Mouse (Mus musculus) forebrain, embryonic 11.5 days (tissue): ENCODE measurements at regions not wholly inside any gene's neighbourhood (a gene's known extent, or its start where the extent isn't known, plus 50 kb on each side); places are given as distances from the start of the nearest gene placed in this dataset.
A peak's percentile ranks its signal among the peaks of the same experiment; 100 is the strongest.

ENCODE experiments used
- ATAC-seq: fragments of 200-750 bp; cut with Nextera tagmentation; replicated peaks from 2 replicates; pipeline ENCODE4 v1.8.0; 2017; ENCODE audit warnings: moderate TSS enrichment; ENCODE audit not compliant: low FRiP score
- DNase-seq: peaks from one replicate; pipeline ENCODE4 v3.0.0-alpha.2; 2017; ENCODE audit warnings: low spot score
- H3K27ac ChIP-seq: fragments of 300-500 bp; sonication (generic); 2 replicates; pipeline ENCODE4 v1.5.1; 2014; ENCODE audit warnings: low read depth, low read length
- H3K27me3 ChIP-seq: fragments of 300-500 bp; sonication (generic); 2 replicates; pipeline ENCODE4 v1.6.1; 2014; ENCODE audit warnings: mild to moderate bottlenecking, low read length, mixed read lengths; ENCODE audit not compliant: control insufficient read depth, insufficient read depth
- H3K36me3 ChIP-seq: fragments of 300-500 bp; sonication (generic); 2 replicates; pipeline ENCODE4 v1.6.1; 2014; ENCODE audit warnings: mild to moderate bottlenecking, low read length, moderate library complexity, mixed read lengths; ENCODE audit not compliant: control insufficient read depth, insufficient read depth
- H3K4me1 ChIP-seq: fragments of 300-500 bp; sonication (generic); replicated peaks from 2 replicates; pipeline ENCODE4 v1.6.1; 2014; ENCODE audit warnings: low read length, mixed read lengths; ENCODE audit not compliant: control insufficient read depth, insufficient read depth
- H3K4me2 ChIP-seq: fragments of 300-500 bp; sonication (generic); 2 replicates; pipeline ENCODE4 v1.6.1; 2014; ENCODE audit warnings: low read depth, mild to moderate bottlenecking, low read length, moderate library complexity, mixed read lengths; ENCODE audit not compliant: severe bottlenecking
- H3K4me3 ChIP-seq: fragments of 300-500 bp; sonication (generic); 2 replicates; pipeline ENCODE4 v1.5.1; 2014; ENCODE audit warnings: low read depth, low read length
- H3K9ac ChIP-seq: fragments of 300-500 bp; sonication (generic); 2 replicates; pipeline ENCODE4 v1.6.1; 2014; ENCODE audit warnings: low read length
- H3K9me3 ChIP-seq: fragments of 300-500 bp; sonication (generic); 2 replicates; pipeline ENCODE4 v1.6.1; 2016; ENCODE audit warnings: low read length, mixed read lengths; ENCODE audit not compliant: control insufficient read depth
- WGBS: fragments of 180-500 bp; shearing (Covaris S2); extraction: QIAGEN DNeasy Blood & Tissue Kit; methylation state at CpG from one replicate; pipeline ENCODE4 v1.1.7; 2014; 5-methylcytosine and 5-hydroxymethylcytosine counted together

DNA sequence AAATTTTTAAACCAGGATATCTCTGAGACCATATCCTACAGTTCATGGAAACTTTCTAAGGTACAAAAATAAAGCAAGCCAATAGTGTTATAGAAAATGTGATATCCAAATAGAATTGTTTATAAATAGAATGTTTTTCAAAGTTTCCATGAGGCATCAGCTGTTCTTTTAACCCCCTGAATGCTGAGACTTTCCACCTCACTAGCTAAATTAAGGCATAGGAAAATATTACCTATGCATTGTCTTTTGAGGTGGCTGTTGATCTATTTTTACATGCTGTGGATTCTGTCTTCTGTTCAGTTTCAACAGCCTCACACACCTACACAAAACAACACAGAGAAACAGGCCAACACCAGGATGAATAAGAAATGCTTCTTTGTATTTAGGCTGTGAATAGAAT, 265.6 kb downstream of the Kcnj2 start:
- Histone ChIP-seq H3K4me2 (no peak overlapping the region), H3K9ac (no peak overlapping the region), H3K4me1 (no peaks in the 10 kb centered on the region), H3K36me3 (no peaks in the 10 kb centered on the region), H3K27me3 (no peaks in the 10 kb centered on the region), H3K9me3 (no peaks in the 10 kb centered on the region), H3K4me3 (no peak overlapping the region), H3K27ac (no peak overlapping the region)
- DNase-seq: no peak
- no peak for ATAC-seq

DNA sequence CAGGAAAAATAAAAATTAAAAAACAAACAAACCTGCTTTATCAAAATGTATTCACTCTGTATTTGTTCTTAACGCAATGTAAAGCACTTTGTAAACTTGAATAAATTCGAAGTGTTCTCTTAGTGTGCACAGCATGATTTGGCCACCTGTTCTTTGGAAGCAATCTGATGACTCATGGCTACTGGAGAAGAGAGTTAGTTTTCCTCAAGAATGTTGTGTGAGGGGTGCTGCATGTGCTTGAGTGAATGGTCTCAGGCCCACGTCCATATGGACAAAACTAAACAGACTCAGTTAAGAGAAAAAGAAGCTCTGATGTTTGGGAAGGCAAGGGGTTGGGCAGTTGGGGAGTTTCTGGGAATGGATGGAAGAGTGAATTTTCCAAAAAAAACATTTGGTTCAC, 267.1 kb downstream of the Kcnj2 start:
- Histone ChIP-seq H3K4me2 (no peak overlapping the region), H3K9ac (no peak overlapping the region), H3K27ac (no peak overlapping the region), H3K4me3 (no peak overlapping the region), H3K36me3 (no peaks in the 10 kb centered on the region), H3K9me3 (no peaks in the 10 kb centered on the region), H3K27me3 (no peaks in the 10 kb centered on the region), H3K4me1 (no peaks in the 10 kb centered on the region)
- DNase-seq (no peak), ATAC-seq (no peak)
- WGBS: 77% methylated on average over 3 of the region's 3 CpGs

DNA sequence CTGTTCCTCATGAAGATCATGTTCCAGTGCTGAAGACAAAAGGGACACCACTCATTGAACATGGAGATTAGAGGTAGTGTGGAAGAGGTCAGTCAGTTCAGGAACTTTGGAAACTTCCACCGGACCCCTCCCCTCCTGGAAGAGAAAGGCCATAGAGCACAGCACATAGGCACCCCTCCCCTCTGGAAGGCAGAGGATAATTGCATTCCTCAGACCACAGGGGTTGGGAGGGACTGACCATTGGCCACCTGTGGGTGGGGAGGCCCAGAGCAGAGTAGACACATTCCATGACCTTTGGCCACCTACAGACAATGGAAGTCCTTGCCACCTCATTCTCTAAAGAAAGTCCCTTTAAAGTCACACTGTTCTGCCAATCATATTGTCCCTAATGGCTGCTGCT, 281.6 kb downstream of the Kcnj2 start:
- ATAC-seq (peak; percentile 33; the same call in 1 of the 2 replicates), DNase-seq (no peak)
- Histone ChIP-seq H3K27me3 (no peaks in the 10 kb centered on the region), H3K4me3 (no peak overlapping the region), H3K9ac (no peak overlapping the region), H3K36me3 (no peaks in the 10 kb centered on the region), H3K27ac (no peak overlapping the region), H3K9me3 (no peaks in the 10 kb centered on the region), H3K4me1 (no peaks in the 10 kb centered on the region), H3K4me2 (no peak overlapping the region)
- WGBS: 12% methylated on average over 1 of the region's 1 CpGs

DNA sequence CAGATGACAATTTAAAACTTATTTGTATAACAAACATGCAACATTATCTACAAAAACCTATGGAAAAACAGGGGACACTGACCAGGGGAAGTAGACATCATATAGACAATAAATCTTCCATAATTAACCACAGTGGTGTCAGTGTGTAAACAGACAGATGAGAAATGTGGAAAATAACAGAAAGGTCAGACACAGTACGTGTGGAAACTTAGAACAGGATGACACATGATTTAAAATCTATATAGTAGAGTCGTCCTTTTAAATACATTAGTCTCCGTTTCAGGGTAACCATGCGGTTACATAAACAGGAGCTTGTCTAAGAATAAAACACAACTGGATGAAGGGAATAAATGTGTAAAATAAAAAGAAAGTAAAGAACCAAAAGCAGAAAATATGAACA, 284.1 kb downstream of the Kcnj2 start:
- 89% methylated on average over 4 of the region's 4 CpGs for WGBS
- Histone ChIP-seq H3K27me3 (no peaks in the 10 kb centered on the region), H3K36me3 (no peaks in the 10 kb centered on the region), H3K9me3 (no peaks in the 10 kb centered on the region), H3K9ac (no peak overlapping the region), H3K4me3 (no peak overlapping the region), H3K4me1 (no peaks in the 10 kb centered on the region), H3K4me2 (no peak overlapping the region), H3K27ac (no peak overlapping the region)
- ATAC-seq (no peak), DNase-seq (no peak)

DNA sequence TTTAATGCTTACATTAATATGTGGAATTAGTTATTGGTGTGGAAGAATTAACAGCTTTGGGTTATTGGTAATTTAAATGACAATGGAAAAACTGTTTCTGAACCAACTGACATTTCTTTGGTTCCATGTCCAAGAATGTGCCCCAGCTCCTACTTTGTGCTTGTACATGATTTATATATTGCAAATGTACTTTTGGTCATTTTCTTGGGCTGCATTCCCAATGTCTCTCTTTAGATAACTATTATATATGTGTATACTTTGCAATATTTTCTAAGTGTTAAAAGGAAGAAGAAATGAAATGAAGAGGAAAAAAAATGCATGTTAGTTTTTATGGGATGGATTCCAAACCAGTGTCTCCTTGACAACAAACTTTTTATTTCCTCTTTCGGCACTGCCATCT, 297.4 kb downstream of the Kcnj2 start:
- no peak overlapping the region for H3K27ac ChIP-seq
- no peaks in the 10 kb centered on the region for H3K4me1 ChIP-seq
- DNase-seq (no peak), ATAC-seq (no peak)
- H3K36me3 ChIP-seq: no peaks in the 10 kb centered on the region
- no peak overlapping the region for H3K4me2 ChIP-seq
- no peak overlapping the region for H3K9ac ChIP-seq
- no peaks in the 10 kb centered on the region for H3K27me3 ChIP-seq
- H3K9me3 ChIP-seq: no peaks in the 10 kb centered on the region
- 92% methylated on average over 1 of the region's 1 CpGs for WGBS
- no peak overlapping the region for H3K4me3 ChIP-seq

DNA sequence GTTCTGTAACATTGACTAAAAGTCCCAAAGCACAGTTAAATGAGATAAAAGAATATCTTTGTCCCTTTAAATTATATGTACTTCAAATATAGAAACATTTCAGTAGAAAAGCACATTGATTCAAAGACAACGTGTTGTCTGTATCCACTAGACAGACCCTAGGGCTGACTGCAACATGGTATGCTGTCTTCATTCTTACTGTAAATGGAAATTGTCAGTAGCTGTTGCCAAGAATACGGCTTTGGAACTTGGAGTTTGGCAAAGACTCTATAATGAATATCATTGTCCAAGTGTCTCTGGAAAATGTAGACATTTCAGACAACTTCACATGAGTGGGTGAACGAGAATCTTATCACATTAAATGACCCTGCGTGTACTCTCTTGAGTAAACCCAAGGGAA, 311.2 kb downstream of the Kcnj2 start:
- Histone ChIP-seq H3K36me3 (no peaks in the 10 kb centered on the region), H3K4me3 (no peak overlapping the region), H3K9me3 (no peaks in the 10 kb centered on the region), H3K4me1 (no peaks in the 10 kb centered on the region), H3K27ac (no peak overlapping the region), H3K27me3 (no peaks in the 10 kb centered on the region), H3K4me2 (no peak overlapping the region), H3K9ac (no peak overlapping the region)
- 95% methylated on average over 4 of the region's 4 CpGs for WGBS
- ATAC-seq: no peak
- DNase-seq: no peak

DNA sequence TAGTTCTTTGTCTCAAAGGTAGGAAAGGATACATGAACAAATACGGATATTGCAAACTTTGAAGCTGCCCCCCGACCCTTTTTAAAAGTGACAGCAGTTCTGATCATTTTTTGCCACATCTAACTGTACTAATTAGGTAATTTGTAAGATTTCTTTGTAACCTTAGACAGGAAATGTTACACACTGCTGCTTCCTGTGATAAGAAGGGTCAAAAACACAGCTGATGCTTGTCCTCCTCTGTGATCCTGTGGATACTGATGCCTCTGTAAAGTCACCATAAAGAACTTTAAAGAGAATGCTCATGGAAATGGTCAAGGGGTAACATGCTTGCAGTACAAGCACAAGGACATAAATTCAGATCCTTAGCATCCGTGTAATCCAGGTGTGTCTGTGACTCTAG, 313.9 kb downstream of the Kcnj2 start:
- Histone ChIP-seq H3K4me2 (no peak overlapping the region), H3K9me3 (no peaks in the 10 kb centered on the region), H3K36me3 (no peaks in the 10 kb centered on the region), H3K9ac (no peak overlapping the region), H3K4me1 (no peaks in the 10 kb centered on the region), H3K27ac (no peak overlapping the region), H3K4me3 (no peak overlapping the region), H3K27me3 (no peaks in the 10 kb centered on the region)
- ATAC-seq (no peak), DNase-seq (no peak)
- WGBS: 91% methylated on average over 3 of the region's 3 CpGs

DNA sequence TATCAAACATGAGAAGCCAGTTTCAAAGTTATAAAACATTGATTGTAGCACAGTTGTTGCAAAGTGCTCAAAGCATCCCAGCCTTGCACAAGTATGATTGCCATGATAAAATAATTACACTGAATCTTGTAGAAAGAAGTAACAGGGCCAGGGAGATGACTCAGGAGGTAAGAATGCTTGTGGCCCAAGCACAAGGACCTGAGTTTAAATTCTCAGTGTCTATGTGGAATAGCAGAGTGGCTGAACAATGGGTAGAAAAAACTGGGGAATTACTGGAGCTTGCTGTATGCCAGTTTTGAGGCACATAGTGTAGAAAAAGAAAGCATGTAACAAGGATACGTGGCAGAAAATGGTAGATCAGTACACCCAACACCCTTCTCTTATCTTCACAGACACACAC, 332.7 kb downstream of the Kcnj2 start:
- no peak for DNase-seq
- 88% methylated on average over 1 of the region's 1 CpGs for WGBS
- Histone ChIP-seq H3K4me1 (no peaks in the 10 kb centered on the region), H3K9me3 (no peaks in the 10 kb centered on the region), H3K4me3 (no peak overlapping the region), H3K27ac (no peak overlapping the region), H3K36me3 (no peaks in the 10 kb centered on the region), H3K27me3 (no peaks in the 10 kb centered on the region), H3K9ac (no peak overlapping the region), H3K4me2 (no peak overlapping the region)
- no peak for ATAC-seq

DNA sequence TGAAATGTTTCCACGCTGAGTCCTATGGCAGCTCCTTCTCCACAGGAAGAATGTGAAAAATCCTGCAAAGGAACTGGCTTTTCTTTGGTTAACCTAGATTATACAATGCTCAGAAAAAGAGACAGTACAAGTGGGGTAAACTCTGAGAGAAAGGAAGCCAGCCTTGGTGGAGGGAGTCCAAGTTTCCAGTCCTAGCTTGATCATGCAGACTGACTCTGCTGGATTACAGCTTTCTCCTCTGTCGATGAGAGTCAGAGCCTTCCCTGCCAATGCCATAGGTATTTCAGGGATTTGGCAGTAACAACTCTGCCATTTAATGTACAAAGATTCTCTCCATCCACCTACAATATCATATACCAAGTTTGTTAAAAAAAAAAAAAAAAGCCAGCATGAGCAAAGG, 343.3 kb downstream of the Kcnj2 start:
- H3K9ac ChIP-seq: no peak overlapping the region
- H3K27me3 ChIP-seq: no peaks in the 10 kb centered on the region
- no peak overlapping the region for H3K4me2 ChIP-seq
- no peaks in the 10 kb centered on the region for H3K9me3 ChIP-seq
- H3K27ac ChIP-seq: no peak overlapping the region
- no peaks in the 10 kb centered on the region for H3K36me3 ChIP-seq
- 96% methylated on average over 2 of the region's 2 CpGs for WGBS
- ATAC-seq: no peak
- no peak for DNase-seq
- no peaks in the 10 kb centered on the region for H3K4me1 ChIP-seq
- no peak overlapping the region for H3K4me3 ChIP-seq
